In genomic region chr10:43061519-43062105, GRCm38 (mm10) we compare ENCODE assay signal across 19 mouse cellular contexts.
"Had no signal": no experiment of that assay in that cellular context is flagged by ENCODE, and none has a peak within 500 bp of the region (broad histone marks: within the 10 kb centered on the region; RNA-seq: fewer than 3 reads in every experiment).

No protein-coding gene starts in this region.

- H3K4me3 ChIP-seq: kidney, embryonic 15.5 days; limb, embryonic 12.5 days; limb, embryonic 15.5 days; liver, embryonic 15.5 days; lung, embryonic 15.5 days; megakaryocyte, embryonic 14.5 days; midbrain, embryonic 10.5 days; midbrain, embryonic 13.5 days had no signal

- H3K9me3 ChIP-seq: kidney, embryonic 15.5 days; limb, embryonic 12.5 days; limb, embryonic 15.5 days; liver, embryonic 15.5 days; lung, embryonic 15.5 days; megakaryocyte, embryonic 14.5 days; midbrain, embryonic 10.5 days; midbrain, embryonic 13.5 days had no signal

- H3K4me1 ChIP-seq: limb, embryonic 12.5 days; limb, embryonic 15.5 days; liver, embryonic 15.5 days; lung, embryonic 15.5 days; megakaryocyte, embryonic 14.5 days had no signal

- H3K27me3 ChIP-seq: kidney, embryonic 15.5 days; limb, embryonic 12.5 days; limb, embryonic 15.5 days; liver, embryonic 15.5 days; lung, embryonic 15.5 days; midbrain, embryonic 13.5 days had no signal

- H3K27ac ChIP-seq: kidney, embryonic 15.5 days; limb, embryonic 12.5 days; limb, embryonic 15.5 days; liver, embryonic 15.5 days; lung, embryonic 15.5 days; midbrain, embryonic 10.5 days; midbrain, embryonic 13.5 days had no signal

- H3K9ac ChIP-seq: kidney, embryonic 15.5 days; limb, embryonic 12.5 days; limb, embryonic 15.5 days; liver, embryonic 15.5 days; lung, embryonic 15.5 days; midbrain, embryonic 13.5 days had no signal

- DNase-seq: kidney, adult 8-10 months; kidney, postnatal 10 days; kidney, postnatal 36 days; left cerebral cortex, postnatal 4 days; lung, adult 18-20 months; lung, postnatal 10 days; lung, postnatal 36 days; thymus, adult 2 months; thymus, postnatal 14 days; thymus, postnatal 4 days had no signal

- H3K4me2 ChIP-seq: kidney, embryonic 15.5 days; limb, embryonic 12.5 days; limb, embryonic 15.5 days; liver, embryonic 11.5 days; liver, embryonic 15.5 days; lung, embryonic 15.5 days; midbrain, embryonic 13.5 days had no signal

- ATAC-seq: midbrain, embryonic 13.5 days had no signal

- H3K36me3 ChIP-seq: kidney, embryonic 15.5 days; liver, embryonic 15.5 days; lung, embryonic 15.5 days had no signal
